Mouse (Mus musculus) heart, postnatal 0 days (tissue): Measurements from ENCODE around the gene Utp3.

Source experiments
- CTCF ChIP-seq: IDR thresholded peaks from 2 replicates; pipeline ENCODE4 v1.5.1; 2016; ENCODE audit warnings: antibody characterized with exemption, control low read depth, low read depth
- EP300 ChIP-seq: IDR thresholded peaks from 2 replicates; pipeline ENCODE4 v1.6.1; 2016; ENCODE audit warnings: antibody characterized with exemption, low read depth

DNA sequence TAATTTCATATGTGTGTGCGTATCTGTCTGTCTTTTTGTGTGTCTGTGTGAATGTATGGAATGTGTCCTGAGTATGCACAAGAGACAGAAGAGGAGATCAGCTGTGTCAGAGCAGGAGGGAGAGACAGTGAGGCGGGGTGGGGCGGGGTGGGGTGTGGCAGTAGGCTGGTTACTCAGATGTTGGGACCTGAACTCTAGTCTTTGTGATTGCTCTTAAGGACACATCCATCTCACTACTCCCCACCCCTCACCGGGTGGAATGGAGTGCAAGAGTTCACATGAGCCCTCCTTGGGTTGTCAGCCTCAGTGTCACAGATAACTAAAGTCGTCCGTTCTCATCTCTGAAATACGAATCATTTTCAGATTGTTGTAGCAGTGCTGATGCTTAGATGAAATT, 39.9 kb downstream of the Utp3 start:
- no peak for TF ChIP-seq CTCF
- TF ChIP-seq EP300, result no peak
